Mouse (Mus musculus) MEL (cell line): ENCODE measurements around the gene Palld.

Experiments used
- MYC ChIP-seq: IDR thresholded peaks from 2 replicates; pipeline ENCODE4 v1.6.1; 2011; ENCODE audit warnings: low read depth, mild to moderate bottlenecking, low read length, improper control_type of control experiment, moderate library complexity
- USF2 ChIP-seq, 2 experiments: IDR thresholded peaks; 2 replicates each; pipeline ENCODE4 v1.6.1; 2011 to 2012; ENCODE audit warnings: improper control_type of control experiment in 2 of 2, low read length in 2 of 2, borderline replicate concordance in 1 of 2, inconsistent platforms in 1 of 2, low read depth in 1 of 2, mild to moderate bottlenecking in 1 of 2; ENCODE audit not compliant: insufficient read depth in 1 of 2

DNA sequence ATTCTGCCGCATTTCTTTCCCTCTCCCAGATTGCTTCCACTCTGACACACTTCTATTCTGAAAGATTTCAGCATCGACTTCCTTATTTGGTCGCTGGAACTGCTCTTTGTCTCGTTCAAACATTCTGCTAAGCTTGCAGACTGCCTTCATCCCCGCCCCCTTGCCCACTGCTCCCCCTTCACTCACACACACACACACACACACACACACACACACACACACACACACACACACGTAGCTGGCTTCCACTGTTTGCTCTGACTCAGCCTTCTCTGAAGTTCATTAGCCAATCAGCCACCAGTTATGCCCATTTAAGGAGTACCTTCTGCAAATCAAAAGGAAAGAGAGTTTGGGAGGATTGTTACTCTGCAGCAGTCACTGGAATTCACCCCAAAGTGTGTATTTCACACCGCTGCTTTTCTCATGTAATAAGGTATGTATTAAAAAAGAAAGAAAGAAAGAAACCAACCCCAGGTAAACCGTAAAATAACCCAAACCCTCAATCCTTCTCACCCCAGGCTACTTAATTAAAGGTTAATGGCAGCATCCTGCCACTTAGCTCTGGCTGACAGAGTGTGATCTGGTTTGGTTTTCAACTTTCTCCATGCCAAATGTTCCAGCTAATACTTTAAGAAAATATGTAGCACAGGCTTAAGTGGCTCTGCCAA is 295.6 kb downstream of the Palld start:
- TF ChIP-seq USF2 (IDR thresholded peaks at IDR 0.05; ENCODE audit: borderline replicate concordance in 1 of 2, insufficient read depth in 1 of 2, low read depth in 1 of 2, low read length in 2 of 2) (no peak), MYC (no peak)
